Mouse (Mus musculus) limb, embryonic 13.5 days (tissue): ENCODE results near the gene Zcchc10. TPM values are rescaled to one million over a fixed set of nuclear protein-coding genes. Genes with fewer than 3 reads are reported as not detected.
"Not testable (repeated sequence)": the region's sequence is repeated elsewhere in the genome, so short reads cannot be mapped to it uniquely, and the experiment has no call there.

ENCODE experiments used
- ATAC-seq: fragments of 200-750 bp; cut with Nextera tagmentation; 2 replicates; pipeline ENCODE4 v1.8.0; 2017; ENCODE audit warnings: low read depth, moderate number of reproducible peaks, moderate TSS enrichment; ENCODE audit not compliant: low FRiP score
- H3K27ac ChIP-seq: fragments of 300-500 bp; sonication (generic); 2 replicates; pipeline ENCODE4 v1.5.1; 2015; ENCODE audit warnings: inconsistent platforms, mild to moderate bottlenecking, moderate library complexity
- H3K27me3 ChIP-seq: fragments of 300-500 bp; sonication (generic); 2 replicates; pipeline ENCODE4 v1.6.1; 2015; ENCODE audit warnings: mild to moderate bottlenecking, inconsistent platforms
- H3K36me3 ChIP-seq: fragments of 300-500 bp; sonication (generic); 2 replicates; pipeline ENCODE4 v1.6.1; 2015; ENCODE audit warnings: inconsistent platforms, mild to moderate bottlenecking, moderate library complexity
- H3K4me1 ChIP-seq: fragments of 300-500 bp; sonication (generic); 2 replicates; pipeline ENCODE4 v1.6.1; 2015; ENCODE audit warnings: inconsistent platforms
- H3K4me2 ChIP-seq: fragments of 300-500 bp; sonication (generic); replicated peaks from 2 replicates; pipeline ENCODE4 v1.6.1; 2015; ENCODE audit warnings: inconsistent platforms, mild to moderate bottlenecking, moderate library complexity
- H3K4me3 ChIP-seq: fragments of 300-500 bp; sonication (generic); 2 replicates; pipeline ENCODE4 v1.5.1; 2015; ENCODE audit warnings: moderate library complexity, mild to moderate bottlenecking, inconsistent platforms
- H3K9ac ChIP-seq: fragments of 300-500 bp; sonication (generic); 2 replicates; pipeline ENCODE4 v1.6.1; 2015; ENCODE audit warnings: mild to moderate bottlenecking, inconsistent platforms
- H3K9me3 ChIP-seq: fragments of 300-500 bp; sonication (generic); 2 replicates; pipeline ENCODE4 v1.6.1; 2016; ENCODE audit warnings: inconsistent platforms
- WGBS: fragments of 180-500 bp; shearing (Covaris S2); methylation state at CpG from one replicate; pipeline ENCODE4 v1.1.7; 2015; 5-methylcytosine and 5-hydroxymethylcytosine counted together
- polyA plus RNA-seq: library from polyadenylated mRNA; unstranded; fragments of >200 nt; fragmentation: Nextera tagmentation; extraction: Ambion mirVana; gene quantifications from 2 replicates; pipeline ENCODE4 v1.2.1, GENCODE M21; 2015

Gene Zcchc10
- polyA plus RNA-seq, 1 experiment from 2014 or later = 22.4 TPM

DNA sequence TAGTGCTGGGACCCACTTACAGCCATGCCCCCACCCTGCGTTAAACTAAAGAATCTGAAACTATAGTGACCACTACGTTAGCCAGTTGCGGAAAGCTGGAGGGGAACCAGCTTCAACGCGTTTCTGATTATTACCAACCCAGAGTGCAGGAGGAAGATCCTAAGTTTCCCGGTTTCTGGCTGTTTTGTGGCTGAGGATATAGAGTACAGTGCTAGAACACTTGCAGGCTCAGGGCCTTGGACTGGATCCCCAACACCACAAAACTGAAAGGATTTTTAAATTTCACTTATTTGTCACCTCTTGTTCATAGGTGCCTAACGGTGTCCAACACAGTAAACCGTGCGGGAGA, 23.3 kb upstream of the Zcchc10 start:
- peak overlapping the region; percentile 98 for H3K27ac ChIP-seq
- H3K4me2 ChIP-seq = peak overlapping the region; percentile 77
- ATAC-seq = no peak
- no peaks in the 10 kb centered on the region for H3K27me3 ChIP-seq
- peak overlapping the region; percentile 100 for H3K4me3 ChIP-seq
- H3K36me3 ChIP-seq = peaks cover 17% of the 10 kb centered on the region
- WGBS = 50% methylated on average over 9 of the region's 9 CpGs
- no peaks in the 10 kb centered on the region for H3K9me3 ChIP-seq
- H3K4me1 ChIP-seq = peaks cover 30% of the 10 kb centered on the region
- H3K9ac ChIP-seq = peak overlapping the region; percentile 72

GRCm38 (mm10) chr11:53304044-53304840, 20.2 kb upstream of the Zcchc10 start:
- Histone ChIP-seq H3K4me3 (no peak overlapping the region), H3K27me3 (no peaks in the 10 kb centered on the region), H3K27ac (no peak overlapping the region), H3K36me3 (no peaks in the 10 kb centered on the region), H3K4me2 (no peak overlapping the region), H3K9ac (no peak overlapping the region), H3K9me3 (no peaks in the 10 kb centered on the region), H3K4me1 (peaks cover 17% of the 10 kb centered on the region)
- no peak for ATAC-seq
- 85% methylated on average over 14 of the region's 14 CpGs for WGBS

- Histone ChIP-seq H3K4me3 (no peak overlapping the region), H3K36me3 (no peaks in the 10 kb centered on the region), H3K4me2 (no peak overlapping the region), H3K4me1 (peaks cover 10% of the 10 kb centered on the region; the same call in 1 of the 2 replicates), H3K27me3 (no peaks in the 10 kb centered on the region), H3K9me3 (no peaks in the 10 kb centered on the region), H3K27ac (no peak overlapping the region), H3K9ac (no peak overlapping the region)
- no peak for ATAC-seq
- 73% methylated on average over 2 of the region's 2 CpGs for WGBS
Observed at GRCm38 (mm10) chr11:53306965-53307364, 17.5 kb upstream of the Zcchc10 start.

DNA sequence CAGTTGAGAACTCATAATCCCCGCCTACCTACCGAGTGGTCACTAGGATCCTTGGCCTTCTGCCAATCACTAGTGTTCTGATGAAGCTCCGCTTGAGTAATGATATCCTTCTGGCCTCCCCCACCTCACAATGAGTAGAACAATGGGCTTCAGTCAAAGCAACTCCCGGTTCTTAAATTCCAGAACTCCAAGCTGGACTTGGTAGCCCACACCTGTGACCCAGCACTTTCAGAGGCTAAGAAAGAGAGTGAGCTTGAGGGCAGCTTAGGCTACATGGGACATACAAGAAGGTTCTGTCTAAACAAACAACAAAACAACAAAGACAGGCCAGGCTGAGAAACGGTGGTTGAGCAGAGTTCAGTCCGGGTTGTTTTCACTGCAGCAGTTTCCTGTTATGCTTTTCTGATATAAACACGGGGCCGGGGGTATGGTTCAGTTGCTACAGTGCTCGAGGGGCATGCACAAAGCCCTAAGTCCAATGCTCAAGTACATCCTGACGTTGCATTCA, 16.9 kb upstream of the Zcchc10 start:
- Histone ChIP-seq H3K36me3 (no peaks in the 10 kb centered on the region), H3K4me1 (peaks cover 10% of the 10 kb centered on the region; the same call in 1 of the 2 replicates), H3K4me3 (no peak overlapping the region), H3K27ac (no peak overlapping the region), H3K9me3 (no peaks in the 10 kb centered on the region), H3K27me3 (no peaks in the 10 kb centered on the region), H3K9ac (no peak overlapping the region), H3K4me2 (no peak overlapping the region)
- no peak for ATAC-seq
- WGBS = 78% methylated on average over 10 of the region's 10 CpGs

DNA sequence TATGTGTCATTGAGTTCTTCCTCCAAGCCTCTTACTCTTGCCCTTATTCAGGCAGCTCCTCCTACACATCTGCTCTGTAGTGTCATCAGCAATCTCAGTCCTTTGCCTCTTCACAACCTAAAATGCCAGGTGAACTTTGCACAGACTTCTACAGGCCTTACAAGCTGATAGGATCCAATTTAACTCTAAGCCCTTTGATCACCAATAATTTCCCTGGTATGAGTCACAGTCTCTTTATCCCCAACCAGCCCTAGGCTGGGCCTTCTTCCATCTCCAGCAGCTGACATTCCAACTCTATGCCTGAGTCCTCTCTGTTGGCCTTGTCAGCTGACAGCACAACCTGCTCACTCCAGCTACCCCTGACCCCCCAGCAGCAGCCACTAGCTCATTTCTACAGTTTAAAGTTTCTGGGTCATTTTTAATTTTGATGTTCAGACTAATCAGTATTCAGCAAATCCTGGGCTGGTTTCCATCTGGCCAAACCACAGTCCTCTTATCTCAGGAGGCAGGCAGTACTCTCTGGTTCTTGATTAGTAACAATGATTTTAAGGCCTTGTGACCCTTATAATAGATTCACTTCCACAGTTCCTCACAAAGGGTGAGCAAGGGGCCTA, 16.1 kb upstream of the Zcchc10 start:
- H3K36me3 ChIP-seq = no peaks in the 10 kb centered on the region
- ATAC-seq = peak; percentile 69
- no peaks in the 10 kb centered on the region for H3K27me3 ChIP-seq
- peaks cover 10% of the 10 kb centered on the region; the same call in 1 of the 2 replicates for H3K4me1 ChIP-seq
- H3K4me2 ChIP-seq = no peak overlapping the region
- H3K9ac ChIP-seq = no peak overlapping the region
- peak overlapping the region; percentile 12; the same call in 1 of the 2 replicates for H3K27ac ChIP-seq
- no peak overlapping the region for H3K4me3 ChIP-seq
- H3K9me3 ChIP-seq = no peaks in the 10 kb centered on the region

DNA sequence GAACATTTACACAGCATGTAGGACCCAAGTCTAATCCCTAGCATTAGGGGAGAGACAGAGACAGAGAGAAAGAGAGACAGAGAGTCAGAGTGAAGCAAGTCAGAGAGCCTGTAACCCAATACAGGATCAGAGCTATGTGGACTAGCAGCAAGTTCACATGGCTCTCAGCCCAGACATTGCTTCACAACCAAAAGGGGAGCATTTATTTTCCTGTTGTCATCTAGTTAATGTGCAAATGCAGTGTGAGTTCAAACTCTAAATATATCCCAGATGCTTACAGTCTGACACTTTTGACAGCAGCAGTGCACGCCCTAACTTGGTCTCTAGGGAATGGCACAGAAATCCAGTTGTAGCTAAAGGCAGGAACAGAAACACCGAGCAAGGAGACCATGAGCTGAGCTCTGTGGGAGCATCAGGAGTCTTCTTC, 15.6 kb upstream of the Zcchc10 start:
- ATAC-seq = peak; percentile 67; the same call in 1 of the 2 replicates
- 30% methylated on average over 2 of the region's 2 CpGs for WGBS
- no peak overlapping the region for H3K4me3 ChIP-seq
- peaks cover 10% of the 10 kb centered on the region; the same call in 1 of the 2 replicates for H3K4me1 ChIP-seq
- no peak overlapping the region for H3K9ac ChIP-seq
- H3K27ac ChIP-seq = peak overlapping the region; percentile 12; the same call in 1 of the 2 replicates
- no peaks in the 10 kb centered on the region for H3K27me3 ChIP-seq
- no peak overlapping the region for H3K4me2 ChIP-seq
- no peaks in the 10 kb centered on the region for H3K9me3 ChIP-seq
- H3K36me3 ChIP-seq = no peaks in the 10 kb centered on the region

GRCm38 (mm10) chr11:53311385-53311784, 13.1 kb upstream of the Zcchc10 start:
- no peak overlapping the region for H3K27ac ChIP-seq
- H3K4me2 ChIP-seq = no peak overlapping the region
- no peak overlapping the region for H3K9ac ChIP-seq
- ATAC-seq = no peak
- H3K4me3 ChIP-seq = no peak overlapping the region
- no peaks in the 10 kb centered on the region for H3K9me3 ChIP-seq
- H3K36me3 ChIP-seq = no peaks in the 10 kb centered on the region
- no peaks in the 10 kb centered on the region for H3K27me3 ChIP-seq
- 32% methylated on average over 1 of the region's 1 CpGs for WGBS
- peaks cover 10% of the 10 kb centered on the region; the same call in 1 of the 2 replicates for H3K4me1 ChIP-seq

GRCm38 (mm10) chr11:53312823-53313222, 11.7 kb upstream of the Zcchc10 start:
- H3K4me3 ChIP-seq, H3K27me3 ChIP-seq, H3K36me3 ChIP-seq, ATAC-seq, H3K4me2 ChIP-seq, H3K4me1 ChIP-seq, H3K27ac ChIP-seq, H3K9me3 ChIP-seq, H3K9ac ChIP-seq: not testable (repeated sequence)
- 79% methylated on average over 1 of the region's 1 CpGs for WGBS

DNA sequence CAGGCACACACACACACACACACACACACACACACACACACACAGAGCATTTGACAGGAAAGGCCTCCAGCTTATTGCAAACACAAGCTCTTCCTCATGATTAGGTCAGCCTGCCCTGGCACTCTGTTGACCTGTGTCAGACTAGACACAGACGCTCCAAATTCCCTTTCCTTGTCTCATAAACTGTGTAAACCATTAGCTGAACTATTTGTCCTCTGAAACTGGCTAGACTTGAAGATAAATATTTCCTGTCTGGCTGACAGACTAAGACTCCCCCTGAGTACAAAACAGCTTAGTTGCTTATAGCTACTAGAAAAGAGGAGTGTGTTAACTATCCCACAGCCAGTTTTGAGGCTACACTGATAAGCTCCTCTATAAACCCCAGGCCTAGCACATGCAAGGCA, 9.7 kb upstream of the Zcchc10 start:
- no peak overlapping the region for H3K27ac ChIP-seq
- no peaks in the 10 kb centered on the region for H3K27me3 ChIP-seq
- H3K9ac ChIP-seq = no peak overlapping the region
- no peaks in the 10 kb centered on the region for H3K36me3 ChIP-seq
- no peak overlapping the region for H3K4me3 ChIP-seq
- WGBS = 20% methylated on average over 1 of the region's 1 CpGs
- no peak overlapping the region for H3K4me2 ChIP-seq
- no peaks in the 10 kb centered on the region for H3K4me1 ChIP-seq
- H3K9me3 ChIP-seq = no peaks in the 10 kb centered on the region
- ATAC-seq = no peak

DNA sequence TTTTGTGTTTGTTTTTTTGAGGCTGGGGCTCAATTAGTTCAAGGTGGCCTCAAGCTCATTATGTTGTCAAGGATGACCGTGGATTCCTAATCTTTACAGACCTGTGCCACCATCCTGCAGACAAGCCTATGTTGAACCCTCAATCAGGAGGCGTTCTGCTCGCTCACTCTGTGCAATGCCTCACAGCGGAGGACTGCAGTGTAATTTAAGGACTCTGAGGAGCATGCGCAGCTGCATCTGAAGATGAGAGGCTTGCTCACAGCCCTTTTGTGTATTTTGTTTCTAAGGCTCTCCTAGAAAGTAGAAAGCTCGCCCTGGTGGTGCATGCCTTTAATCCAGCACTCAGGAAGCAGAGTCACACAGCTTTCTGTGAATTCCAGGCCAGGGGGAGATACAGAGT, 7.5 kb upstream of the Zcchc10 start:
- Histone ChIP-seq H3K4me2 (no peak overlapping the region), H3K9ac (no peak overlapping the region), H3K9me3 (no peaks in the 10 kb centered on the region), H3K27ac (no peak overlapping the region), H3K4me1 (no peaks in the 10 kb centered on the region), H3K36me3 (no peaks in the 10 kb centered on the region), H3K27me3 (no peaks in the 10 kb centered on the region), H3K4me3 (no peak overlapping the region)
- 47% methylated on average over 6 of the region's 6 CpGs for WGBS
- ATAC-seq = no peak

DNA sequence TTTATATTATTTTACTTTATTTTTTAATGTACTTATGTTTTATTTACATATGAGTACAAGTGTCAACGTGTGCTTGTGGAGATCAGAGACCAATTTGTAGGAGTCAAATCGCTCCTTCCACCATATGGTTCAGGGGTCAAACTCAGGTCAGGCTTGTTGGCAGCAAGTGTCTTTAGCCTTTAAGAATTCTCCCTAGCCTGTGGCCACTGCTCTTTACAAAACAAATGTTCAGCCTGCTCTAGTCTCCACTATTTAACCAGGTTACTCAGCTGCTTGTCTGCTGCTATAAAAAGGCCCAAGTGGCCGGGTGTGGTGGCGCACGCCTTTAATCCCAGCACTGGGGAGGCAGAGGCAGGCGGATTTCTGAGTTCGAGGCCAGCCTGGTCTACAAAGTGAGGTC, 6.4 kb upstream of the Zcchc10 start:
- Histone ChIP-seq H3K27ac (no peak overlapping the region), H3K4me2 (no peak overlapping the region), H3K4me1 (no peaks in the 10 kb centered on the region), H3K27me3 (no peaks in the 10 kb centered on the region), H3K36me3 (no peaks in the 10 kb centered on the region), H3K4me3 (no peak overlapping the region), H3K9me3 (no peaks in the 10 kb centered on the region), H3K9ac (no peak overlapping the region)
- WGBS = 59% methylated on average over 7 of the region's 7 CpGs
- ATAC-seq = no peak

- H3K4me2 ChIP-seq, ATAC-seq, H3K27ac ChIP-seq, H3K27me3 ChIP-seq, H3K9me3 ChIP-seq, H3K9ac ChIP-seq, H3K36me3 ChIP-seq, H3K4me1 ChIP-seq, H3K4me3 ChIP-seq: not testable (repeated sequence)
- 87% methylated on average over 3 of the region's 3 CpGs for WGBS
Observed at GRCm38 (mm10) chr11:53318568-53318967, 5.9 kb upstream of the Zcchc10 start.
